ENCODE assay signal across 8 mouse cellular contexts in genomic region chr10:23796551-23797503, GRCm38 (mm10). TPM values are rescaled to one million over a fixed set of nuclear protein-coding genes. Genes with fewer than 3 reads are reported as not detected.
DNase-seq lines count a peak whose midpoint lies in the region; ATAC-seq and TF ChIP-seq lines count a peak whose summit lies in the region.

Gene Slc18b1 (plus strand): TSS chr10:23796986.

- no peaks in the 10 kb centered on the region for H3K9me3 ChIP-seq in E14TG2a.4 (ENCODE audit: low read length)
- no peaks in the 10 kb centered on the region for H3K9me3 ChIP-seq in heart, embryonic 10.5 days
- H3K9me3 ChIP-seq in kidney, embryonic 14.5 days (ENCODE audit: control insufficient read depth, low read length): no peaks in the 10 kb centered on the region
- no peaks in the 10 kb centered on the region for H3K9me3 ChIP-seq in midbrain, postnatal 0 days (ENCODE audit: low read length)

- DNase-seq in adrenal gland, postnatal 36 days: peak; percentile 64 to 74
- peak; percentile 78 for DNase-seq in heart, embryonic 10.5 days (ENCODE audit: low spot score)
- DNase-seq in liver: peak; percentile 47
- peak; percentile 41 for DNase-seq in midbrain, postnatal 0 days (ENCODE audit: low spot score)
- peak; percentile 57 for DNase-seq in urinary bladder, adult 2 months (ENCODE audit: low spot score)

- 0 out of 2 replicates have a peak, but pooled peaks cover 3% of the 10 kb centered on the region for H3K27me3 ChIP-seq in E14TG2a.4 (ENCODE audit: insufficient read depth, low read length)
- no peaks in the 10 kb centered on the region for H3K27me3 ChIP-seq in heart, embryonic 10.5 days (ENCODE audit: insufficient read depth, poor library complexity, severe bottlenecking)
- H3K27me3 ChIP-seq in kidney, embryonic 14.5 days (ENCODE audit: control insufficient read depth, insufficient read depth, low read length): no peaks in the 10 kb centered on the region
- no peaks in the 10 kb centered on the region for H3K27me3 ChIP-seq in midbrain, postnatal 0 days (ENCODE audit: insufficient read depth, low read length)

- TF ChIP-seq POLR2A in embryonic fibroblast, embryonic 13.5 days (IDR thresholded peaks at IDR 0.05; ENCODE audit: low read depth, low read length): peak; percentile 52

- ATAC-seq in kidney, embryonic 14.5 days (ENCODE audit: low FRiP score, low TSS enrichment): peak; percentile 63
- peak; percentile 68 for ATAC-seq in midbrain, postnatal 0 days (ENCODE audit: low FRiP score)

- no peak for TF ChIP-seq CTCF in E14TG2a.4 (conservative IDR thresholded peaks at IDR 0.05; ENCODE audit: low read length)
- no peak for TF ChIP-seq CTCF in embryonic fibroblast, embryonic 13.5 days (IDR thresholded peaks at IDR 0.05; ENCODE audit: borderline replicate concordance, insufficient read depth, low read length)
- TF ChIP-seq CTCF in midbrain, postnatal 0 days (IDR thresholded peaks at IDR 0.05): no peak

- peak within 1 kb of the TSS; percentile 72 for H3K4me2 ChIP-seq in kidney, embryonic 14.5 days (replicated peaks; ENCODE audit: low read depth, low read length)
- peak within 1 kb of the TSS; percentile 70 for H3K4me2 ChIP-seq in midbrain, postnatal 0 days (ENCODE audit: low read depth, low read length, poor library complexity, severe bottlenecking)

- H3K36me3 ChIP-seq in E14TG2a.4 (ENCODE audit: insufficient read depth, low read length): peaks cover 4% of the 10 kb centered on the region; the same call in 1 of the 2 replicates
- H3K36me3 ChIP-seq in heart, embryonic 10.5 days: peaks cover 4% of the 10 kb centered on the region; the same call in 1 of the 2 replicates
- H3K36me3 ChIP-seq in kidney, embryonic 14.5 days (ENCODE audit: control insufficient read depth, insufficient read depth, low read length): peaks cover 3% of the 10 kb centered on the region; the same call in 1 of the 2 replicates
- H3K36me3 ChIP-seq in midbrain, postnatal 0 days (ENCODE audit: insufficient read depth, low read length): peaks cover 4% of the 10 kb centered on the region; the same call in 1 of the 2 replicates

- no peak within 1 kb of the TSS for H3K27ac ChIP-seq in embryonic fibroblast, embryonic 13.5 days (ENCODE audit: insufficient read depth, low read length)
- H3K27ac ChIP-seq in heart, embryonic 10.5 days: peak within 1 kb of the TSS; percentile 90
- no peak within 1 kb of the TSS for H3K27ac ChIP-seq in kidney, embryonic 14.5 days (ENCODE audit: low read depth, low read length)
- peak within 1 kb of the TSS; percentile 59 for H3K27ac ChIP-seq in midbrain, postnatal 0 days (ENCODE audit: low read depth, low read length)

- peak within 1 kb of the TSS; percentile 78 for H3K9ac ChIP-seq in kidney, embryonic 14.5 days (ENCODE audit: low read depth, low read length)
- H3K9ac ChIP-seq in midbrain, postnatal 0 days (replicated peaks; ENCODE audit: low read length, poor library complexity, severe bottlenecking): peak within 1 kb of the TSS; percentile 77

- WGBS in heart, embryonic 10.5 days: 6% methylated on average over 43 of the region's 43 CpGs
- 6% methylated on average over 43 of the region's 43 CpGs for WGBS in kidney, embryonic 14.5 days
- WGBS in midbrain, postnatal 0 days: 1% methylated on average over 43 of the region's 43 CpGs

- peak within 1 kb of the TSS; percentile 80 for H3K4me3 ChIP-seq in E14TG2a.4 (replicated peaks; ENCODE audit: low read length)
- peak within 1 kb of the TSS; percentile 64 for H3K4me3 ChIP-seq in embryonic fibroblast, embryonic 13.5 days (ENCODE audit: insufficient read depth, low read length)
- H3K4me3 ChIP-seq in heart, embryonic 10.5 days: peak within 1 kb of the TSS; percentile 77
- H3K4me3 ChIP-seq in kidney, embryonic 14.5 days (ENCODE audit: low read length): peak within 1 kb of the TSS; percentile 65
- peak within 1 kb of the TSS; percentile 67 for H3K4me3 ChIP-seq in midbrain, postnatal 0 days (ENCODE audit: low read depth, low read length)

- peaks cover 54% of the 10 kb centered on the region for H3K4me1 ChIP-seq in E14TG2a.4 (replicated peaks; ENCODE audit: low read depth, low read length)
- no peaks in the 10 kb centered on the region for H3K4me1 ChIP-seq in embryonic fibroblast, embryonic 13.5 days (ENCODE audit: control insufficient read depth, insufficient read depth, low read length)
- no peaks in the 10 kb centered on the region for H3K4me1 ChIP-seq in heart, embryonic 10.5 days
- H3K4me1 ChIP-seq in kidney, embryonic 14.5 days (ENCODE audit: control insufficient read depth, insufficient read depth, low read length): no peaks in the 10 kb centered on the region
- H3K4me1 ChIP-seq in midbrain, postnatal 0 days (ENCODE audit: insufficient read depth, low read length): peaks cover 3% of the 10 kb centered on the region; the same call in 1 of the 2 replicates

RNA-seq across cellular contexts. Expression of gene Slc18b1, which starts in this region (rescaled TPM):
- total RNA-seq in adrenal gland, postnatal 36 days (2021): 10 to 100 TPM; 29.5 to 33.6 TPM
- 19.9 and 28.8 TPM in 2 replicates for polyA plus RNA-seq in embryonic fibroblast, embryonic 13.5 days (2011; ENCODE audit: insufficient read length, low read depth, missing spikeins)
- polyA plus RNA-seq in heart, embryonic 10.5 days (2016; fragmentation: Nextera tagmentation; extraction: Ambion mirVana): 5.6 and 7.1 TPM in 2 replicates
- 13.4 and 20.0 TPM in 2 replicates for polyA plus RNA-seq in kidney, embryonic 14.5 days (2014; fragmentation: Nextera tagmentation; extraction: Ambion mirVana)
- 12.7 and 13.7 TPM in 2 replicates for total RNA-seq in midbrain, postnatal 0 days (2014; rRNA removed)
- 12.4 TPM in 2 replicates for polyA plus RNA-seq in midbrain, postnatal 0 days (2015; fragmentation: Nextera tagmentation; extraction: Ambion mirVana)
- polyA plus RNA-seq in urinary bladder, adult 2 months (2012; rRNA removed): 25.8 and 35.6 TPM in 2 replicates

Comparison
In these comparisons a context has a peak if more than half of its experiments do, and no peak if none do; other contexts are left out.
1. H3K27ac ChIP-seq: peak in heart, embryonic 10.5 days (single experiment) and midbrain, postnatal 0 days (single experiment); none in embryonic fibroblast, embryonic 13.5 days (single experiment) and kidney, embryonic 14.5 days (single experiment).
2. Peak in every context shown above with its lines, with median percentiles within 50 percentile points of each other: H3K4me3 ChIP-seq and DNase-seq.